Mouse (Mus musculus) adrenal gland, postnatal 4 days (tissue): ENCODE results near the gene Sult6b2. TPM values are rescaled to one million over a fixed set of nuclear protein-coding genes. Genes with fewer than 3 reads are reported as not detected.

Experiments
- DNase-seq, 2 experiments: peaks; one replicate each; pipeline ENCODE4 v3.0.0; 2021 to 2022; ENCODE audit warnings: low spot score in 2 of 2, mixed read lengths in 2 of 2
- long read RNA-seq, 2 experiments: library from polyadenylated mRNA; stranded (forward); transcript quantifications; one replicate each; pipeline ENCODE4 v2.0.0; 2021
- total RNA-seq, 2 experiments: library from RNA; stranded (reverse); gene quantifications; 2 replicates each; pipeline ENCODE4 v1.2.3; 2021

The Sult6b2 gene
- not detected for total RNA-seq
- long read RNA-seq, experiment 1: 0 reads
- long read RNA-seq, experiment 2: 0 reads

- DNase-seq: no peak
Observed at GRCm38 (mm10) chr6:142804402-142804801, at the start of gene Sult6b2. TSS of gene Sult6b2 (minus strand) at chr6:142804502.

GRCm38 (mm10) chr6:142852419-142853377, 48.4 kb upstream of the Sult6b2 start:
- no peak for DNase-seq

GRCm38 (mm10) chr6:142850436-142850835, 46.1 kb upstream of the Sult6b2 start:
- DNase-seq: no peak

- DNase-seq: no peak
Observed at GRCm38 (mm10) chr6:142849326-142849725, 45.0 kb upstream of the Sult6b2 start.

- DNase-seq: no peak
Observed at GRCm38 (mm10) chr6:142847914-142848674, 43.8 kb upstream of the Sult6b2 start.

GRCm38 (mm10) chr6:142846855-142847254, 42.6 kb upstream of the Sult6b2 start:
- no peak for DNase-seq

GRCm38 (mm10) chr6:142845066-142845465, 40.8 kb upstream of the Sult6b2 start:
- no peak for DNase-seq

GRCm38 (mm10) chr6:142844061-142844460, 39.8 kb upstream of the Sult6b2 start:
- DNase-seq: no peak

- DNase-seq: no peak
Observed at GRCm38 (mm10) chr6:142838501-142838900, 34.2 kb upstream of the Sult6b2 start.

- DNase-seq: no peak
Observed at GRCm38 (mm10) chr6:142837326-142837725, 33.0 kb upstream of the Sult6b2 start.

GRCm38 (mm10) chr6:142835726-142836125, 31.4 kb upstream of the Sult6b2 start:
- no peak for DNase-seq

- no peak for DNase-seq
Observed at GRCm38 (mm10) chr6:142834911-142835310, 30.6 kb upstream of the Sult6b2 start.

GRCm38 (mm10) chr6:142831706-142832105, 27.4 kb upstream of the Sult6b2 start:
- DNase-seq: no peak

- no peak for DNase-seq
Observed at GRCm38 (mm10) chr6:142831243-142831642, 26.9 kb upstream of the Sult6b2 start.

GRCm38 (mm10) chr6:142830221-142830620, 25.9 kb upstream of the Sult6b2 start:
- DNase-seq: no peak

GRCm38 (mm10) chr6:142825449-142825848, 21.1 kb upstream of the Sult6b2 start:
- DNase-seq: no peak

- DNase-seq: no peak
Observed at GRCm38 (mm10) chr6:142823008-142823787, 18.9 kb upstream of the Sult6b2 start.

GRCm38 (mm10) chr6:142818306-142818705, 14.0 kb upstream of the Sult6b2 start:
- DNase-seq: no peak

- DNase-seq: no peak
Observed at GRCm38 (mm10) chr6:142815513-142815912, 11.2 kb upstream of the Sult6b2 start.

- peak; percentile 38 to 56 for DNase-seq
Observed at GRCm38 (mm10) chr6:142814495-142814921, 10.2 kb upstream of the Sult6b2 start.

GRCm38 (mm10) chr6:142814011-142814410, 9.7 kb upstream of the Sult6b2 start:
- DNase-seq: no peak
